Mouse (Mus musculus) embryonic fibroblast, embryonic 13.5 days (primary cell): ENCODE data around the gene Arhgap11a. TPM values are rescaled to one million over a fixed set of nuclear protein-coding genes. Genes with fewer than 3 reads are reported as not detected.

Source experiments
- H3K27ac ChIP-seq: 2 replicates; pipeline ENCODE4 v1.5.1; 2012; ENCODE audit warnings: low read length, control low read depth, inconsistent platforms; ENCODE audit not compliant: insufficient read depth
- H3K4me1 ChIP-seq: 2 replicates; pipeline ENCODE4 v1.6.1; 2011; ENCODE audit warnings: low read length; ENCODE audit not compliant: control insufficient read depth, insufficient read depth
- H3K4me3 ChIP-seq: 2 replicates; pipeline ENCODE4 v1.5.1; 2011; ENCODE audit warnings: mild to moderate bottlenecking, control low read depth, low read length; ENCODE audit not compliant: insufficient read depth
- CTCF ChIP-seq: IDR thresholded peaks from 2 replicates; pipeline ENCODE4 v1.5.1; 2011; ENCODE audit warnings: mild to moderate bottlenecking, control low read depth, low read length, moderate library complexity, borderline replicate concordance; ENCODE audit not compliant: insufficient read depth
- POLR2A ChIP-seq: IDR thresholded peaks from 2 replicates; pipeline ENCODE4 v1.6.1; 2011; ENCODE audit warnings: low read depth, mild to moderate bottlenecking, control low read depth, low read length, moderate library complexity
- polyA plus RNA-seq: library from polyadenylated mRNA; stranded (reverse); fragments of >200 nt; gene quantifications from 2 replicates; pipeline ENCODE4 v1.2.4, GENCODE M21; 2011; ENCODE audit warnings: low read depth; ENCODE audit not compliant: missing spikeins, insufficient read length

The Arhgap11a gene
- polyA plus RNA-seq, 1 experiment: 32.9 TPM

DNA sequence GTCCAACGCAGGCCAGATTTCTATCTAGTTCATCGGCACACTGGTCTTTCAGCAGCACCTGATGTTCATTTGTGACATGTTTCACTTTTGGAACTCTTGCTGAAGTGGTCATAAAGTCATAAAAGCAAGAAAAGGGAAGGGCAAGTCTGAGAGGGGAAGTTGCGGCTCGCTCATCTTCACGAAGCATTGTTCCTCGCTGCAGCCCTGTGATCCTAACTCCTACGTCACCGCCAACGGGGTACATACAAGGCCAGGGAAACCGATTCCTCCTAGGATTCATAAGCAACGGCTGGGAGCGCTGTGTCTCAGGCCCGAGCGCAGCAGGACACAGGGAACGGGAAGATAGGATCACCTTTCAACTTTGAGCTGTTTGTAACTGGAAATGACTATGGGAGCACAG, 28.3 kb downstream of the Arhgap11a start:
- H3K4me1 ChIP-seq: peaks cover 3% of the 10 kb centered on the region; the same call in 1 of the 2 replicates
- H3K27ac ChIP-seq: no peak overlapping the region
- no peak for TF ChIP-seq CTCF
- TF ChIP-seq POLR2A: no peak
- H3K4me3 ChIP-seq: no peak overlapping the region

DNA sequence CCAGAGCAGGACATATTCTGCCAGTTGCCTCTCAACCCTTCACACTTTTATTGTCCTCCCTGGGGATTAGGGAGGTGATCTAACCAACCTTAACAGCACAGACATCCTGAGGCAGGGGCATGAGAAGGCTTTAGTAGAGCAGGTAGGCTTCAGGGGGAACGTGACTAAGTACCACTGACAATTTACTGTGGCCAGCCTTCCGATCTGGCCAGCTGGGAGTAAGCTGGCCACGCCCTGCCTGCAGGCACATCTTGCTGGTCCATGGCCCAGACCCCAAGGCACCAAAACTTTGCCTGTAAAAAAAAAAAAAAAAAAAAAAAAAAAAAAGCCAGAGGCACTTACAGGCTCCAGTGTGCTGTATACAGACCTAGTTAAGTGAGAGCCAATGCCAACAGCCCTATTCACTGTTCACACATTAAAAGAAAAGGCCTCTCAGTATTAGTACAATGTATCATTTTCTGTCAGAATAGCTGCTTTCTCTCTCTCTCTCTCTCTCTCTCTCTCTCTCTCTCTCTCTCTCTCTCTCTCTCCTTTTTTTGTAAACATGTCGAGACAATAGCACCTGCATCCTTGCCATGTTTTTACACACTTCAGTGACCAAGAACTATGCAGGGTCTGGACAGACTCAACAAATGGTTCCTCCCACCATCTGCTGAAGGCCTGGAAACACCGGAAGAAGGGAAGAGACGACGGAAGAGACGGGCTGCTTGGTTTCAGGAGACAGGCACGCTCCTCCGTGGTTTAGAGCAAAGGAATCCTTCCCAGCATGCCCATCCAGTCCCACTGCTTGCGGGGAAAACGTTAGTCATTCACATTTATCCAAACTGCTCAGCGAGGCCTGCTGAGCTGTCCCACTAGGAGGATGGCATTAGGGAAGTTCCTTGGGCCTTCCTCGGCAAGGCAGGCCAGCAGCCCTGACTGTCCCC, 30.5 kb downstream of the Arhgap11a start:
- peaks cover 3% of the 10 kb centered on the region; the same call in 1 of the 2 replicates for H3K4me1 ChIP-seq
- no peak overlapping the region for H3K4me3 ChIP-seq
- H3K27ac ChIP-seq: no peak overlapping the region
- TF ChIP-seq POLR2A (no peak), CTCF (no peak)

DNA sequence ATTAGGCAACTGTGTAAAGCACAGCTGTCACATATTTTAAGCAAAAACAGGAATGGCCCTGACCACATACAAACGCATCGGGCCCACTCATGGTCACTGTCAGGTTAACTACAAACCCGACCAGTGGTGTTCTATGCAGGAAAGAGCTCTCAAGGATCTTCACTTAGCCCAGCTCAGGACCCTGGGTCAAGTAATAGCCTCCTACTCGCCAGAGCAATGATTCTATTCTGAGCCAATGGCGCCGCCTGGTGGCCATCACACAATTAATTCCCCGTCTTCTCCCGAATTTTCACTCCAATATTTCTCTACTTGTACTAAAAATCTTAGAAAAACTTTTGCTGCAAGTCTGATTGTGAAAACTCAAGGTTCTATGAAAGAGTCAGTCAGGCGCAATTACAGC, 40.8 kb downstream of the Arhgap11a start:
- H3K4me1 ChIP-seq: no peaks in the 10 kb centered on the region
- H3K27ac ChIP-seq: no peak overlapping the region
- no peak for TF ChIP-seq POLR2A
- no peak for TF ChIP-seq CTCF
- no peak overlapping the region for H3K4me3 ChIP-seq

GRCm38 (mm10) chr2:113806851-113807577, 41.4 kb downstream of the Arhgap11a start:
- Histone ChIP-seq H3K4me3 (no peak overlapping the region), H3K27ac (no peak overlapping the region), H3K4me1 (no peaks in the 10 kb centered on the region)
- TF ChIP-seq CTCF: no peak
- TF ChIP-seq POLR2A: no peak

DNA sequence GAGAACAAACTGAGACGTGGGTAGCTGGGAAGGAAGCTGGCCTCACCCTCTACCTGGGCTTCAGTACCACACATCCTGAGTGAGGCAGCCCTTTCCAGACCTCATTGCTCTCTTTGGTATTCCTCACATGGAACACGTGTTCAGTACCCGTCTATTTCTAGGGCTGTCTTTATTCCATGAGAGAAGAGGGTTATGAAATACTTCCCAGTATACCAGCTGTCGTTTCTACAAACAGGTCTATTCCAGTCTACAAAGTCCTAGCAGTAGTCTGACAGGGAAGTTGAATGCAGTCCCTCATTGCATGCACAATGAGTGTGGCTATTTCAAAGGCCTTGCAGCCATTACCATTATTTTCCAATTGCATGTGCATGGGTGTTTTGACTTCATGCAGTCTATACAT, 42.7 kb downstream of the Arhgap11a start:
- Histone ChIP-seq H3K27ac (no peak overlapping the region), H3K4me3 (no peak overlapping the region), H3K4me1 (no peaks in the 10 kb centered on the region)
- TF ChIP-seq POLR2A (no peak), CTCF (no peak)

DNA sequence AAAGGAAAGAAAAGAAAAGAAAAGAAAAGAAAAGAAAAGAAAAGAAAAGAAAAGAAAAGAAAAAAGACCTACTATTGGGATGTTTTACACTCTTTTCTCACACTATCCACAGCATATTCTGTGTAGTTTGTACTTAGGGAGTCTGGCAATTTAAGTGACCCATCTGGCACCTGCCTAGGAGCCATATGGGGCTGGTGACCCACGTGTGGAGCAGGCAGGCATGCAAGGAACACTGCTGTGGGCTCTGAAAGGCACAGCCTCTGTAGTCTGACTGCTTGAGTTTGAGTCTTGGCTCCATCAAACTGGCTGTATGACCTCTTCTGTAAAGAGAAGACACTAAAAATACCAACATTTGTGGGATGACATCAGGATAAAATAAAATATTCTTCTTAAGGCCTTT, 44.7 kb downstream of the Arhgap11a start:
- Histone ChIP-seq H3K27ac (no peak overlapping the region), H3K4me1 (no peaks in the 10 kb centered on the region), H3K4me3 (no peak overlapping the region)
- TF ChIP-seq CTCF: no peak
- no peak for TF ChIP-seq POLR2A

GRCm38 (mm10) chr2:113800846-113801245, 47.6 kb downstream of the Arhgap11a start:
- no peak overlapping the region for H3K27ac ChIP-seq
- H3K4me3 ChIP-seq: no peak overlapping the region
- TF ChIP-seq POLR2A: no peak
- TF ChIP-seq CTCF: no peak
- H3K4me1 ChIP-seq: no peaks in the 10 kb centered on the region

- Histone ChIP-seq H3K4me1 (no peaks in the 10 kb centered on the region), H3K4me3 (no peak overlapping the region), H3K27ac (no peak overlapping the region)
- TF ChIP-seq CTCF (no peak), POLR2A (no peak)
Observed at GRCm38 (mm10) chr2:113798605-113799004, 49.9 kb downstream of the Arhgap11a start.

- no peak overlapping the region for H3K27ac ChIP-seq
- TF ChIP-seq POLR2A (no peak), CTCF (no peak)
- no peak overlapping the region for H3K4me3 ChIP-seq
- H3K4me1 ChIP-seq: no peaks in the 10 kb centered on the region
Observed at GRCm38 (mm10) chr2:113795186-113795585, 53.3 kb downstream of the Arhgap11a start.

DNA sequence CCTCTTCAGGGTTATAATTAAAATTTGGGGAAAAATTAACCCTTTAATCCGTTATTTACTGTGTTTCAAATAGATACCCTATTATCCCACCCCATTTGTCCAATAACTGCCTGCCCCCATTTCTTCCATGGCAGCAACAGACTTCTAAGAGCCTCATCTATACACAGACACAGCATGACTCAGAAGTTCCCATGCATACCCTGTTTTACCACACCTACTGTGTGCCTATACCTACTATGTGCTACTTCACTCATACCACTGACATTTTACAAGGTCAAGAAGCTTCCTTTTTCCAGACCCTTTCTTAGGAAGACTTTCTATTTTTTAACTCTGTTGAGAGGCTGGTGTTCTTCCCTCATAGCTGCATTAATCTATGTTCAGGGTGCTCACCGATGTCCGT, 54.9 kb downstream of the Arhgap11a start:
- TF ChIP-seq CTCF (no peak), POLR2A (no peak)
- Histone ChIP-seq H3K4me3 (no peak overlapping the region), H3K4me1 (no peaks in the 10 kb centered on the region), H3K27ac (no peak overlapping the region)
